Mouse (Mus musculus) olfactory bulb, adult 2 months (tissue): ENCODE results near the gene Vwa5b1.

Experiments
- CTCF ChIP-seq: fragments of 200-500 bp; IDR thresholded peaks from 2 replicates; pipeline ENCODE4 v1.5.1; 2012; ENCODE audit warnings: low read depth, mild to moderate bottlenecking, low read length, moderate library complexity; ENCODE audit not compliant: insufficient read depth
- POLR2A ChIP-seq: fragments of 200-500 bp; IDR thresholded peaks from 2 replicates; pipeline ENCODE4 v1.6.1; 2012; ENCODE audit warnings: mild to moderate bottlenecking, low read depth, low read length, moderate library complexity; ENCODE audit not compliant: insufficient read depth

GRCm38 (mm10) chr4:138553116-138553515 is 82.6 kb downstream of the Vwa5b1 start:
- no peak for TF ChIP-seq CTCF
- no peak for TF ChIP-seq POLR2A
